Mouse (Mus musculus) liver, embryonic 14.5 days (tissue): ENCODE results near the gene Impdh2. TPM values are rescaled to one million over a fixed set of nuclear protein-coding genes. Genes with fewer than 3 reads are reported as not detected.
A peak's percentile ranks its signal among the peaks of the same experiment; 100 is the strongest.

Source experiments
- ATAC-seq: fragments of 200-750 bp; cut with Nextera tagmentation; 2 replicates; pipeline ENCODE4 v1.8.0; 2017; ENCODE audit warnings: moderate number of reproducible peaks, mild to moderate bottlenecking, moderate library complexity; ENCODE audit not compliant: insufficient read depth
- DNase-seq, 3 experiments: peaks; one replicate each; pipeline ENCODE4 v3.0.0-alpha.2; 2012 to 2013; ENCODE audit warnings: low read depth in 3 of 3, low spot score in 3 of 3
- H3K27ac ChIP-seq: fragments of 300-500 bp; sonication (generic); 2 replicates; pipeline ENCODE4 v1.5.1; 2014; ENCODE audit warnings: moderate library complexity, mild to moderate bottlenecking, control low read depth, inconsistent platforms
- H3K27me3 ChIP-seq: fragments of 300-500 bp; sonication (generic); 2 replicates; pipeline ENCODE4 v1.6.1; 2014; ENCODE audit warnings: mild to moderate bottlenecking, low read length, moderate library complexity; ENCODE audit not compliant: control insufficient read depth, insufficient read depth
- H3K36me3 ChIP-seq: fragments of 300-500 bp; sonication (generic); replicated peaks from 2 replicates; pipeline ENCODE4 v1.6.1; 2014; ENCODE audit warnings: low read depth; ENCODE audit not compliant: control insufficient read depth, insufficient read depth
- H3K4me1 ChIP-seq, 2 experiments: fragments of 200-500 bp in 1 of 2; fragments of 300-500 bp in 1 of 2; sonication (generic) in 1 of 2; replicated peaks; 2 replicates each; pipeline ENCODE4 v1.6.1; 2012 to 2014; ENCODE audit warnings: antibody characterized with exemption in 1 of 2, inconsistent platforms in 1 of 2, low read length in 1 of 2; ENCODE audit not compliant: control insufficient read depth in 2 of 2, insufficient read depth in 2 of 2
- H3K4me2 ChIP-seq: fragments of 300-500 bp; sonication (generic); 2 replicates; pipeline ENCODE4 v1.6.1; 2014; ENCODE audit warnings: low read depth, mild to moderate bottlenecking, control low read depth, moderate library complexity
- H3K4me3 ChIP-seq, 2 experiments: fragments of 200-500 bp in 1 of 2; fragments of 300-500 bp in 1 of 2; sonication (generic) in 1 of 2; 2 replicates each; pipeline ENCODE4 v1.5.1; 2012 to 2014; ENCODE audit warnings: low read depth in 2 of 2, low read length in 2 of 2, mild to moderate bottlenecking in 2 of 2, control low read depth in 1 of 2, inconsistent platforms in 1 of 2, moderate library complexity in 1 of 2; ENCODE audit not compliant: insufficient read depth in 1 of 2
- H3K9ac ChIP-seq: fragments of 300-500 bp; sonication (generic); replicated peaks from 2 replicates; pipeline ENCODE4 v1.6.1; 2014; ENCODE audit warnings: mild to moderate bottlenecking, control low read depth, moderate library complexity
- H3K9me3 ChIP-seq: fragments of 300-500 bp; sonication (generic); 2 replicates; pipeline ENCODE4 v1.6.1; 2016; ENCODE audit warnings: low read length, mixed read lengths; ENCODE audit not compliant: control insufficient read depth
- CTCF ChIP-seq: IDR thresholded peaks from 2 replicates; pipeline ENCODE4 v1.5.1; 2016; ENCODE audit warnings: antibody characterized with exemption, low read depth, control low read depth
- EP300 ChIP-seq: IDR thresholded peaks from 2 replicates; pipeline ENCODE4 v1.6.1; 2016; ENCODE audit warnings: antibody characterized with exemption, low read depth
- whole genome bisulfite sequencing: fragments of 180-500 bp; shearing (Covaris S2); extraction: QIAGEN DNeasy Blood & Tissue Kit; methylation state at CpG from one replicate; pipeline ENCODE4 v1.1.7; 2014; ENCODE audit not compliant: insufficient replicate concordance; 5-methylcytosine and 5-hydroxymethylcytosine counted together
- polyA plus RNA-seq, 2 experiments: library from polyadenylated mRNA; depleted of rRNA in 1 of 2; stranded (reverse) in 1 of 2; unstranded in 1 of 2; fragments of >200 nt; fragmentation: Nextera tagmentation in 1 of 2; extraction: Ambion mirVana in 1 of 2; gene quantifications; 2 replicates each; pipeline versions ENCODE4 v1.2.1 to v1.2.3; 2012 to 2014

Impdh2 gene
- polyA plus RNA-seq, 2 experiments: 104 to 117 TPM

GRCm38 (mm10) chr9:108568511-108568921 lies 8.4 kb downstream of the Impdh2 start:
- H3K27me3 ChIP-seq: no peaks in the 10 kb centered on the region
- H3K27ac ChIP-seq: peak overlapping the region; percentile 26
- WGBS: 40% methylated on average over 17 of the region's 17 CpGs
- ATAC-seq (no peak), DNase-seq (no peak)
- no peak for TF ChIP-seq EP300
- no peak for TF ChIP-seq CTCF
- H3K9me3 ChIP-seq: no peaks in the 10 kb centered on the region
- peak overlapping the region; percentile 83 to 86 for H3K4me3 ChIP-seq
- peaks cover 17 to 23% of the 10 kb centered on the region in 2 experiments for H3K4me1 ChIP-seq
- peak overlapping the region; percentile 70 for H3K9ac ChIP-seq
- H3K4me2 ChIP-seq: peak overlapping the region; percentile 99
- H3K36me3 ChIP-seq: peaks cover 23% of the 10 kb centered on the region

- Histone ChIP-seq H3K4me2 (peak within 1 kb of the TSS; percentile 99), H3K4me1 (peaks cover 12 to 21% of the 10 kb centered on the region in 2 experiments), H3K36me3 (peaks cover 12% of the 10 kb centered on the region), H3K4me3 (peak within 1 kb of the TSS; percentile 73 to 86), H3K9ac (peak within 1 kb of the TSS; percentile 46), H3K27ac (peak within 1 kb of the TSS; percentile 31), H3K9me3 (no peaks in the 10 kb centered on the region), H3K27me3 (no peaks in the 10 kb centered on the region)
- DNase-seq (peak; percentile 89 to 91 (median 90)), ATAC-seq (peak; percentile 58)
- WGBS: 4% methylated on average over 42 of the region's 42 CpGs
- TF ChIP-seq CTCF (no peak), EP300 (no peak)
These were observed 9.5 kb downstream of the Impdh2 start, which contains the start of gene Dalrd3 for GRCm38 (mm10) chr9:108569381-108570206. Gene Dalrd3, plus strand, starts transcription at chr9:108569886.

GRCm38 (mm10) chr9:108570207-108570896 lies 10.3 kb downstream of the Impdh2 start:
- DNase-seq (peak; percentile 68 to 80 (median 70)), ATAC-seq (peak; percentile 12)
- peak overlapping the region; percentile 99 for H3K4me2 ChIP-seq
- no peak for TF ChIP-seq EP300
- peak; percentile 93 for TF ChIP-seq CTCF
- H3K4me1 ChIP-seq: peaks cover 12 to 21% of the 10 kb centered on the region in 2 experiments
- H3K9me3 ChIP-seq: no peaks in the 10 kb centered on the region
- H3K27me3 ChIP-seq: no peaks in the 10 kb centered on the region
- whole genome bisulfite sequencing: under 1% methylated on average over 40 of the region's 40 CpGs
- H3K4me3 ChIP-seq: peak overlapping the region; percentile 66 to 73
- peak overlapping the region; percentile 31 for H3K27ac ChIP-seq
- peak overlapping the region; percentile 46 for H3K9ac ChIP-seq
- peaks cover 10% of the 10 kb centered on the region for H3K36me3 ChIP-seq

- Histone ChIP-seq H3K4me1 (peaks cover 12 to 17% of the 10 kb centered on the region in 2 experiments), H3K4me2 (no peak overlapping the region), H3K27me3 (no peaks in the 10 kb centered on the region), H3K9me3 (no peaks in the 10 kb centered on the region), H3K27ac (no peak overlapping the region), H3K9ac (no peak overlapping the region), H3K4me3 (no peak overlapping the region), H3K36me3 (peaks cover 6% of the 10 kb centered on the region)
- TF ChIP-seq CTCF (no peak), EP300 (no peak)
- ATAC-seq (no peak), DNase-seq (no peak)
- 86% methylated on average over 16 of the region's 16 CpGs for WGBS
These were observed 11.4 kb downstream of the Impdh2 start for GRCm38 (mm10) chr9:108571401-108571973.

GRCm38 (mm10) chr9:108572321-108572720 lies 12.2 kb downstream of the Impdh2 start:
- TF ChIP-seq CTCF (no peak), EP300 (no peak)
- no peak for ATAC-seq
- 72% methylated on average over 10 of the region's 10 CpGs for whole genome bisulfite sequencing
- Histone ChIP-seq H3K9me3 (no peaks in the 10 kb centered on the region), H3K36me3 (peaks cover 6% of the 10 kb centered on the region), H3K4me3 (no peak overlapping the region), H3K27me3 (no peaks in the 10 kb centered on the region), H3K4me1 (peaks cover 12 to 17% of the 10 kb centered on the region in 2 experiments), H3K4me2 (no peak overlapping the region), H3K9ac (no peak overlapping the region), H3K27ac (no peak overlapping the region)
- DNase-seq: no peak
